Mouse (Mus musculus) stomach, postnatal 0 days (tissue): ENCODE measurements around the gene Smpd3. TPM values are rescaled to one million over a fixed set of nuclear protein-coding genes. Genes with fewer than 3 reads are reported as not detected.
A peak's percentile ranks its signal among the peaks of the same experiment; 100 is the strongest.

ENCODE experiments used
- ATAC-seq: fragments of 200-750 bp; cut with Nextera tagmentation; 2 replicates; pipeline ENCODE4 v1.8.0; 2017; ENCODE audit not compliant: low FRiP score, low TSS enrichment
- DNase-seq: peaks from one replicate; pipeline ENCODE4 v3.0.0-alpha.2; 2016; ENCODE audit warnings: low spot score
- H3K27ac ChIP-seq: fragments of 300-500 bp; sonication (generic); replicated peaks from 2 replicates; pipeline ENCODE4 v1.5.1; 2014; ENCODE audit warnings: mild to moderate bottlenecking, control low read depth
- H3K27me3 ChIP-seq: fragments of 300-500 bp; sonication (generic); 2 replicates; pipeline ENCODE4 v1.6.1; 2014; ENCODE audit warnings: low read length; ENCODE audit not compliant: control insufficient read depth, insufficient read depth
- H3K36me3 ChIP-seq: fragments of 300-500 bp; sonication (generic); 2 replicates; pipeline ENCODE4 v1.6.1; 2014; ENCODE audit warnings: low read length, mixed read lengths; ENCODE audit not compliant: control insufficient read depth, insufficient read depth
- H3K4me1 ChIP-seq: fragments of 300-500 bp; sonication (generic); replicated peaks from 2 replicates; pipeline ENCODE4 v1.6.1; 2014; ENCODE audit warnings: antibody characterized with exemption; ENCODE audit not compliant: control insufficient read depth, insufficient read depth
- H3K4me2 ChIP-seq: fragments of 300-500 bp; sonication (generic); replicated peaks from 2 replicates; pipeline ENCODE4 v1.6.1; 2014; ENCODE audit warnings: low read depth, mild to moderate bottlenecking, control low read depth, moderate library complexity
- H3K4me3 ChIP-seq: fragments of 300-500 bp; sonication (generic); 2 replicates; pipeline ENCODE4 v1.5.1; 2014; ENCODE audit warnings: low read depth, low read length, control low read depth
- H3K9ac ChIP-seq: fragments of 300-500 bp; sonication (generic); 2 replicates; pipeline ENCODE4 v1.6.1; 2014; ENCODE audit warnings: mild to moderate bottlenecking, low read length, control low read depth, mixed read lengths
- H3K9me3 ChIP-seq: fragments of 300-500 bp; sonication (generic); 2 replicates; pipeline ENCODE4 v1.6.1; 2016; ENCODE audit warnings: low read length; ENCODE audit not compliant: control insufficient read depth
- CTCF ChIP-seq: IDR thresholded peaks from 2 replicates; pipeline ENCODE4 v1.5.1; 2016; ENCODE audit warnings: antibody characterized with exemption, low read depth, mild to moderate bottlenecking, moderate library complexity
- EP300 ChIP-seq: optimal IDR thresholded peaks from 2 replicates; pipeline ENCODE3; 2016; ENCODE audit warnings: antibody characterized with exemption
- WGBS: fragments of 180-500 bp; shearing (Covaris S2); extraction: QIAGEN DNeasy Blood & Tissue Kit; methylation state at CpG from one replicate; pipeline ENCODE4 v1.1.7; 2014; 5-methylcytosine and 5-hydroxymethylcytosine counted together
- polyA plus RNA-seq: library from polyadenylated mRNA; unstranded; fragments of >200 nt; fragmentation: Nextera tagmentation; extraction: Ambion mirVana; gene quantifications from 2 replicates; pipeline ENCODE4 v1.2.1, GENCODE M21; 2015

Smpd3 gene
- polyA plus RNA-seq, 1 experiment from 2014 or later = 47.7 TPM

GRCm38 (mm10) chr8:106321434-106321833, 16.4 kb downstream of the Smpd3 start:
- no peak overlapping the region for H3K4me2 ChIP-seq
- no peak for ATAC-seq
- H3K4me1 ChIP-seq = no peaks in the 10 kb centered on the region
- H3K9ac ChIP-seq = no peak overlapping the region
- H3K36me3 ChIP-seq = no peaks in the 10 kb centered on the region
- WGBS = 78% methylated on average over 7 of the region's 7 CpGs
- H3K4me3 ChIP-seq = no peak overlapping the region
- no peaks in the 10 kb centered on the region for H3K9me3 ChIP-seq
- H3K27me3 ChIP-seq = no peaks in the 10 kb centered on the region
- TF ChIP-seq CTCF = no peak
- no peak for TF ChIP-seq EP300
- no peak for DNase-seq
- H3K27ac ChIP-seq = no peak overlapping the region

- ATAC-seq (no peak), DNase-seq (no peak)
- no peak overlapping the region for H3K9ac ChIP-seq
- no peaks in the 10 kb centered on the region for H3K27me3 ChIP-seq
- H3K27ac ChIP-seq = no peak overlapping the region
- no peaks in the 10 kb centered on the region for H3K36me3 ChIP-seq
- TF ChIP-seq CTCF = no peak
- TF ChIP-seq EP300 = no peak
- H3K4me2 ChIP-seq = no peak overlapping the region
- no peak overlapping the region for H3K4me3 ChIP-seq
- no peaks in the 10 kb centered on the region for H3K9me3 ChIP-seq
- no peaks in the 10 kb centered on the region for H3K4me1 ChIP-seq
- 82% methylated on average over 6 of the region's 6 CpGs for WGBS
These were observed 17.8 kb downstream of the Smpd3 start for GRCm38 (mm10) chr8:106320002-106320401.

- Histone ChIP-seq H3K4me2 (no peak overlapping the region), H3K27ac (no peak overlapping the region), H3K9ac (no peak overlapping the region), H3K27me3 (no peaks in the 10 kb centered on the region), H3K4me3 (no peak overlapping the region), H3K4me1 (no peaks in the 10 kb centered on the region), H3K36me3 (no peaks in the 10 kb centered on the region), H3K9me3 (no peaks in the 10 kb centered on the region)
- no peak for DNase-seq
- TF ChIP-seq CTCF (no peak), EP300 (no peak)
- no peak for ATAC-seq
- 87% methylated on average over 4 of the region's 4 CpGs for WGBS
These were observed 20.7 kb downstream of the Smpd3 start for GRCm38 (mm10) chr8:106317091-106317490.

GRCm38 (mm10) chr8:106316506-106316905, 21.3 kb downstream of the Smpd3 start:
- TF ChIP-seq EP300 (no peak), CTCF (no peak)
- no peaks in the 10 kb centered on the region for H3K4me1 ChIP-seq
- H3K4me2 ChIP-seq = no peak overlapping the region
- 68% methylated on average over 10 of the region's 10 CpGs for WGBS
- no peaks in the 10 kb centered on the region for H3K27me3 ChIP-seq
- 0 out of 2 replicates have a peak overlapping the region, but pooled peaks have one; percentile 18 for H3K27ac ChIP-seq
- H3K4me3 ChIP-seq = no peak overlapping the region
- no peaks in the 10 kb centered on the region for H3K36me3 ChIP-seq
- ATAC-seq = no peak
- no peak for DNase-seq
- H3K9ac ChIP-seq = no peak overlapping the region
- H3K9me3 ChIP-seq = no peaks in the 10 kb centered on the region

GRCm38 (mm10) chr8:106315402-106316187, 22.2 kb downstream of the Smpd3 start:
- H3K4me1 ChIP-seq = no peaks in the 10 kb centered on the region
- peak overlapping the region; percentile 63 for H3K27ac ChIP-seq
- 68% methylated on average over 6 of the region's 6 CpGs for WGBS
- no peak overlapping the region for H3K4me2 ChIP-seq
- peak; percentile 84 for ATAC-seq
- H3K9me3 ChIP-seq = no peaks in the 10 kb centered on the region
- H3K27me3 ChIP-seq = no peaks in the 10 kb centered on the region
- H3K4me3 ChIP-seq = no peak overlapping the region
- no peaks in the 10 kb centered on the region for H3K36me3 ChIP-seq
- TF ChIP-seq EP300 = no peak
- TF ChIP-seq CTCF = no peak
- H3K9ac ChIP-seq = no peak overlapping the region
- peak; percentile 61 for DNase-seq

- H3K4me3 ChIP-seq = no peak overlapping the region
- H3K4me2 ChIP-seq = no peak overlapping the region
- H3K27ac ChIP-seq = no peak overlapping the region
- no peaks in the 10 kb centered on the region for H3K4me1 ChIP-seq
- H3K9ac ChIP-seq = no peak overlapping the region
- no peaks in the 10 kb centered on the region for H3K9me3 ChIP-seq
- TF ChIP-seq EP300 = no peak
- TF ChIP-seq CTCF = no peak
- H3K27me3 ChIP-seq = no peaks in the 10 kb centered on the region
- 37% methylated on average over 2 of the region's 2 CpGs for WGBS
- no peaks in the 10 kb centered on the region for H3K36me3 ChIP-seq
- DNase-seq = no peak
- ATAC-seq = no peak
These were observed 24.0 kb downstream of the Smpd3 start for GRCm38 (mm10) chr8:106313799-106314198.
